Mouse (Mus musculus) heart, embryonic 11.5 days (tissue): Measurements from ENCODE around the gene Esd. TPM values are rescaled to one million over a fixed set of nuclear protein-coding genes. Genes with fewer than 3 reads are reported as not detected.

Experiments used
- ATAC-seq: fragments of 200-750 bp; cut with Nextera tagmentation; replicated peaks from 2 replicates; pipeline ENCODE4 v1.8.0; 2017; ENCODE audit warnings: moderate library complexity; ENCODE audit not compliant: insufficient number of reproducible peaks, low FRiP score, low TSS enrichment
- H3K27ac ChIP-seq: fragments of 300-500 bp; sonication (generic); 2 replicates; pipeline ENCODE4 v1.5.1; 2014; ENCODE audit warnings: mild to moderate bottlenecking, low read depth, low read length
- H3K27me3 ChIP-seq: fragments of 300-500 bp; sonication (generic); 2 replicates; pipeline ENCODE4 v1.6.1; 2014; ENCODE audit warnings: mild to moderate bottlenecking, low read length, mixed read lengths; ENCODE audit not compliant: control insufficient read depth, insufficient read depth
- H3K36me3 ChIP-seq: fragments of 300-500 bp; sonication (generic); 2 replicates; pipeline ENCODE4 v1.6.1; 2014; ENCODE audit warnings: mild to moderate bottlenecking, low read length, moderate library complexity, mixed read lengths; ENCODE audit not compliant: control insufficient read depth, insufficient read depth
- H3K4me1 ChIP-seq: fragments of 300-500 bp; sonication (generic); 2 replicates; pipeline ENCODE4 v1.6.1; 2014; ENCODE audit warnings: low read length; ENCODE audit not compliant: control insufficient read depth, insufficient read depth
- H3K4me2 ChIP-seq: fragments of 300-500 bp; sonication (generic); 2 replicates; pipeline ENCODE4 v1.6.1; 2014; ENCODE audit warnings: mild to moderate bottlenecking, moderate library complexity
- H3K4me3 ChIP-seq: fragments of 300-500 bp; sonication (generic); 2 replicates; pipeline ENCODE4 v1.5.1; 2014; ENCODE audit warnings: low read depth, low read length
- H3K9ac ChIP-seq: fragments of 300-500 bp; sonication (generic); 2 replicates; pipeline ENCODE4 v1.6.1; 2014; ENCODE audit warnings: mild to moderate bottlenecking, low read depth, low read length, moderate library complexity
- H3K9me3 ChIP-seq: fragments of 300-500 bp; sonication (generic); replicated peaks from 2 replicates; pipeline ENCODE4 v1.6.1; 2016; ENCODE audit warnings: low read length; ENCODE audit not compliant: control insufficient read depth
- WGBS: fragments of 180-500 bp; shearing (Covaris S2); extraction: QIAGEN DNeasy Blood & Tissue Kit; methylation state at CpG from one replicate; pipeline ENCODE4 v1.1.7; 2014; ENCODE audit not compliant: insufficient replicate concordance; 5-methylcytosine and 5-hydroxymethylcytosine counted together
- polyA plus RNA-seq: library from polyadenylated mRNA; unstranded; fragments of >200 nt; fragmentation: Nextera tagmentation; extraction: Ambion mirVana; gene quantifications from 2 replicates; pipeline ENCODE4 v1.2.1, GENCODE M21; 2014

The Esd gene
- polyA plus RNA-seq: 280 and 304 TPM in 2 replicates

DNA sequence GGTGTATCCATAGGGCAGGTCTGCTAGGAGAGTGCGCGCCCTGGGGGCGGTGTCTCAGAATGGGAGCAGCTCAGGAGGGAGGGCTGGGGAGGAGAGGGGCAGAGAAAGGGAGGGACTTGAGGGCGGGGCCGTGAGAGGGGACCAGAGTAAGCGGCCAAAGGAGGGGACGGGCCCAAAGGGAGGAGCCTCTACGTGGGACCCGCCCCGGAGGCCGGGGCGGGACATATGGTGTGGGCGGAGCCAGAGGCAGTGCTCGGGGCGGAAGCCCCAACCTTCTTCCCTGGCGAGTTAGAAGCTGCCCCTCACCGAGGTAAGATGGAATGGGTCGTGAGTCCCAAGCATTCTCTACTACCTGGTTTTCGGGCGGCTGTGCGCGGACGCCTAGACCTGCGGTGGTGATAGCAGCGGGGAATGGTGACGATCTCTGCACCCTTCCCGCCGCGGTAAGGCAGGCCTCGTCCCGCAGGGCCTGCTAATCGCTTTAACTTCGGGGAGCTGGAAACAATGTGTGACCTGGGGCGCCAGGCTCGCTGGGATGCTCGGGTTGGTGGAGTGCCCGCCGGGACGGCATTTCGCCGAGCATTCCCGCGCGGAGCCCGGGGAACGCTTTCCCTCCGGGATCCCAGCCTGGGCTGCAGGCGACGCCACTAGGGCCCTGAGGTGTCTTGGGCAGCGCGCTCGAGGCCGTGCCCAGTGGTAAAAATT, at the start of gene Esd:
Gene Esd, plus strand, starts transcription at position 219 of the 705 bp plus-strand sequence.
- WGBS: under 1% methylated on average over 53 of the region's 53 CpGs
- Histone ChIP-seq H3K27me3 (no peaks in the 10 kb centered on the region), H3K27ac (peak within 1 kb of the TSS; percentile 87), H3K4me1 (peaks cover 5% of the 10 kb centered on the region; the same call in 1 of the 2 replicates), H3K9me3 (no peaks in the 10 kb centered on the region), H3K4me3 (peak within 1 kb of the TSS; percentile 81), H3K36me3 (peaks cover 10% of the 10 kb centered on the region), H3K4me2 (peak within 1 kb of the TSS; percentile 65), H3K9ac (peak within 1 kb of the TSS; percentile 80)
- ATAC-seq: peak; percentile 100

- H3K9me3 ChIP-seq: no peaks in the 10 kb centered on the region
- WGBS: 70% methylated on average over 5 of the region's 5 CpGs
- no peak overlapping the region for H3K4me3 ChIP-seq
- no peaks in the 10 kb centered on the region for H3K36me3 ChIP-seq
- H3K4me1 ChIP-seq: no peaks in the 10 kb centered on the region
- no peak overlapping the region for H3K27ac ChIP-seq
- H3K27me3 ChIP-seq: no peaks in the 10 kb centered on the region; the same call in 1 of the 2 replicates
- no peak overlapping the region for H3K9ac ChIP-seq
- no peak for ATAC-seq
- no peak overlapping the region for H3K4me2 ChIP-seq
Measured at GRCm38 (mm10) chr14:74684298-74684978, 47.7 kb upstream of the Esd start.

DNA sequence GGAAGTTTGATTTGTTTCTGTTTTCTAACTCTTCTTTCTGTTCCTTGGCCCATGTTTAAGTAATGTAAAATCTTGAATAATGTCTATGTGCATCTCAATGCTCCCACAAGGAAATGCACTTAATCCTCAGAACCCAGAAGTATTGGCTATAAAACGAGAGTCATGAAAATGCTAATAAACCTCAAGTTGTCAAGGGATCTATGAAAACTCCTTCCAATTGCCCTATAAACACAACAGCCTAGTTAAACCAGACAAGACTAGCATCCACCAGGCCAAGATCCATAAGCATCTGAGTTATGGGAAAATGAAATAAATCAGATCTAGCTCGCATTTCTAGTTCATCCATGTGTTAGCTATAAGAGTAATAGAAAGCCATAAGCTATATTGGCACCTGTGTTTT, 40.1 kb upstream of the Esd start:
- Histone ChIP-seq H3K4me3 (no peak overlapping the region), H3K36me3 (no peaks in the 10 kb centered on the region), H3K4me2 (no peak overlapping the region), H3K4me1 (no peaks in the 10 kb centered on the region), H3K9ac (no peak overlapping the region), H3K27me3 (no peaks in the 10 kb centered on the region; the same call in 1 of the 2 replicates), H3K9me3 (no peaks in the 10 kb centered on the region), H3K27ac (no peak overlapping the region)
- WGBS: 84% methylated on average over 2 of the region's 2 CpGs
- ATAC-seq: no peak

DNA sequence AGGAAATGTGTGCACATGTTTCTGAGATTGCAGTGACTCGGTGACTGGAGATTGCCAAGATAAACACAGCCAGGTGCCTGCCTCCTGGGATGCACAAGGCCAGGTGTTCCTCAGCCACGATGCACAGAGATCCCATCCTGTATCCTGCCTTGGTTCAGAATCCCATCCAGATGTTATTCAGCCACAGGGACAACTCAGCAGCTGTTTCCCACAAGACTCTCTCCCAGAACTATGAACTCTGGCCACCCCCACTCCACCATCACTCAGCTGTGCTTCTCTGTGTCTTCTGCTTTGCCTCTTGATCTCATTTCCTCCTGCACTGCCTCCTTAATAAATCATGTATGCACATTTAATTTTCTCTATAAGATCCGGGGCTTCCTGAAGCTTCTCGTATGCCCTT, 35.3 kb upstream of the Esd start:
- no peak for ATAC-seq
- no peaks in the 10 kb centered on the region for H3K9me3 ChIP-seq
- H3K9ac ChIP-seq: no peak overlapping the region
- no peaks in the 10 kb centered on the region for H3K36me3 ChIP-seq
- no peak overlapping the region for H3K27ac ChIP-seq
- H3K4me1 ChIP-seq: no peaks in the 10 kb centered on the region
- H3K27me3 ChIP-seq: no peaks in the 10 kb centered on the region
- no peak overlapping the region for H3K4me3 ChIP-seq
- 73% methylated on average over 4 of the region's 4 CpGs for WGBS
- no peak overlapping the region for H3K4me2 ChIP-seq

DNA sequence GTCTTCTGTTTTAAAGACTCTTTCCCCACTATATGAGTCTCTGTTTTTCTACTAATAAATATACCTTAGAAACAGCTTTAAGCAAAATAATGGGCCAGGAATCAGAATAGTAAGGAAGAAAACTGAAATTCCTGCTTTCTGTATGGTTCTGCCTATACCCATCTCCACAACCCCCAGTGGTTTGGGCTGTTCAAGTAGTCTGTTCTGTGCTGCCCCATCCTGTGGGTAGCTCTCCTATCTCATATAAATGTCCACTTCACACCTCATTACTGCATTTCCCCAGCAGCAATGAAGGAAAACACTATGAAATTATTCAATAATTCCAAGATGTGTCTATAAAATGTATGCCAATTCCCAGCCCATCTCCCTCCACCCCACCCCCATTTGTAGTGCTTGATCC, 34.7 kb upstream of the Esd start:
- H3K27me3 ChIP-seq: no peaks in the 10 kb centered on the region
- H3K27ac ChIP-seq: no peak overlapping the region
- H3K9ac ChIP-seq: no peak overlapping the region
- H3K4me1 ChIP-seq: no peaks in the 10 kb centered on the region
- ATAC-seq: no peak
- no peak overlapping the region for H3K4me3 ChIP-seq
- H3K4me2 ChIP-seq: no peak overlapping the region
- no peaks in the 10 kb centered on the region for H3K36me3 ChIP-seq
- no peaks in the 10 kb centered on the region for H3K9me3 ChIP-seq

DNA sequence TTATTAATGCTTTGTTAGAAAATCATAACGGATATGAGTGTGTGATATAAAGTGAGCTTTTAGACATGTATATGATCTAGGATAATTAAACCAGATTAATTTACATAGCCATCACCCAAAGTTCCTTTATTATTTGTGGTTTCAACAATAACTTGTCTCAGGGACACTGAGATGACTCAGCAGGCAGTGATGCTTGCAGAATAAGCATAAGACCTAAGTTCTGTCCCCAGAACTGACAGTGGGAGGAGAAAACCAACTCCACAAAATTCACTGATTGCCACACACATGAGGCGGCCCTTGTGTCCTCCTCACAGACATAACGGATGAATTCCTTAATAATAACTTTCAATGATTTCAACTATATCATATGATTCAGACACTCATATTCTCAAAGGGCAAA, 32.9 kb upstream of the Esd start:
- no peaks in the 10 kb centered on the region for H3K4me1 ChIP-seq
- ATAC-seq: no peak
- WGBS: 80% methylated on average over 3 of the region's 3 CpGs
- no peak overlapping the region for H3K4me2 ChIP-seq
- no peak overlapping the region for H3K27ac ChIP-seq
- no peaks in the 10 kb centered on the region for H3K27me3 ChIP-seq
- no peak overlapping the region for H3K9ac ChIP-seq
- no peaks in the 10 kb centered on the region for H3K36me3 ChIP-seq
- H3K4me3 ChIP-seq: no peak overlapping the region
- H3K9me3 ChIP-seq: no peaks in the 10 kb centered on the region

DNA sequence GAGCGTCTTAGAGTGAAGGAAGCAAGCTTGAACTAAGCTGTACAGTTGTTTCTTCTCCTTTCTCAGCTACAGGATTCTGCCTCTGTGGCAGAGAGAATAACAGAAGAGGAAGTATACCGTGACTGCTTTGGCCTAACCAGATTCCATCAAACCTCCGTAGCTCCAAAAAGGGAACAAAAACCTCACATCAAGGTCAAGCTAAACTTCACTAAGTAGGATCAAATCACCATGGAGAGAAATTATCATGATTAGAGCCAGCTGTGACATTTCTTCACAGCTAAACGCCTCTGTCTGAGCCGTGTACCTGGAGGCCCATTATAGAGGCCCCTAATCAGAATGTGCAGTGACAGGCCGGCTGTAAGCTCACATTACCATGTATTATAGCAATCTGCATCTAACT, 28.2 kb upstream of the Esd start:
- WGBS: 63% methylated on average over 6 of the region's 6 CpGs
- ATAC-seq: no peak
- H3K4me3 ChIP-seq: no peak overlapping the region

GRCm38 (mm10) chr14:74709054-74709453, 23.0 kb upstream of the Esd start:
- Histone ChIP-seq H3K9ac (no peak overlapping the region), H3K4me1 (no peaks in the 10 kb centered on the region), H3K4me3 (no peak overlapping the region), H3K27me3 (no peaks in the 10 kb centered on the region), H3K27ac (no peak overlapping the region), H3K9me3 (no peaks in the 10 kb centered on the region), H3K4me2 (no peak overlapping the region), H3K36me3 (no peaks in the 10 kb centered on the region)
- WGBS: 22% methylated on average over 3 of the region's 3 CpGs
- ATAC-seq: no peak

More for the DNA sequence above, 28.2 kb upstream of the Esd start:
- no peaks in the 10 kb centered on the region for H3K27me3 ChIP-seq
- no peak overlapping the region for H3K27ac ChIP-seq
- H3K36me3 ChIP-seq: no peaks in the 10 kb centered on the region
- no peaks in the 10 kb centered on the region for H3K4me1 ChIP-seq
- H3K9ac ChIP-seq: no peak overlapping the region
- H3K4me2 ChIP-seq: no peak overlapping the region
- no peaks in the 10 kb centered on the region for H3K9me3 ChIP-seq

DNA sequence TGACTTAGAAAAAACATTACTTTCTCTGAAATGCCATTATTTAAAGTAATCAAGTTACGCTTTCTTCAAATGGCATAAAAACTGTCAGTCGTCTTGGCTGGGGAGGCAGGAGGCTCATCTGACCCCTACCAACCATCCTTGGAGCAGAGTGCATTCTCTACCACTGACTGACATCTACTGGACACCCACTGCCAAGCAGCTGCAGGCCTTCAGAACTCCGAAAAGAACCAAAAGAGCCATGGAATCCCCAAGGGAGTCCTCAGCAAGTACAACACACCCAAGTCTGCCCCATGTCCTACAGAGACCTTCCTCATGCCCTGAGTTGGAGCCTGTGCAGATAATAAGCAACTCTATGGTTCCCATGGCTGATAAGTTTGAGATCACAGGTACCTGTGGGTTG, 8.6 kb upstream of the Esd start:
- H3K27ac ChIP-seq: no peak overlapping the region
- H3K36me3 ChIP-seq: no peaks in the 10 kb centered on the region
- no peaks in the 10 kb centered on the region for H3K9me3 ChIP-seq
- no peaks in the 10 kb centered on the region for H3K27me3 ChIP-seq
- no peak for ATAC-seq
- whole genome bisulfite sequencing: 62% methylated on average over 3 of the region's 3 CpGs
- H3K4me1 ChIP-seq: no peaks in the 10 kb centered on the region
- no peak overlapping the region for H3K9ac ChIP-seq
- no peak overlapping the region for H3K4me3 ChIP-seq
- H3K4me2 ChIP-seq: no peak overlapping the region
